Mouse (Mus musculus) liver, postnatal 0 days (tissue): ENCODE data around the gene Gfod1. TPM values are rescaled to one million over a fixed set of nuclear protein-coding genes. Genes with fewer than 3 reads are reported as not detected.

Experiments used
- ATAC-seq: fragments of 200-750 bp; cut with Nextera tagmentation; 2 replicates; pipeline ENCODE4 v1.8.0; 2017; ENCODE audit warnings: mild to moderate bottlenecking, moderate library complexity
- DNase-seq: peaks from one replicate; pipeline ENCODE4 v3.0.0-alpha.2; 2016
- H3K27ac ChIP-seq: fragments of 300-500 bp; sonication (generic); 2 replicates; pipeline ENCODE4 v1.5.1; 2014; ENCODE audit warnings: antibody characterized with exemption, moderate library complexity, mild to moderate bottlenecking, low read depth
- H3K27me3 ChIP-seq: fragments of 300-500 bp; sonication (generic); 2 replicates; pipeline ENCODE4 v1.6.1; 2014; ENCODE audit warnings: low read length, control low read depth, mixed read lengths; ENCODE audit not compliant: insufficient read depth
- H3K36me3 ChIP-seq: fragments of 300-500 bp; sonication (generic); replicated peaks from 2 replicates; pipeline ENCODE4 v1.6.1; 2014; ENCODE audit warnings: mild to moderate bottlenecking, control low read depth, low read length, moderate library complexity, mixed read lengths; ENCODE audit not compliant: insufficient read depth
- H3K4me1 ChIP-seq: fragments of 300-500 bp; sonication (generic); 2 replicates; pipeline ENCODE4 v1.6.1; 2014; ENCODE audit warnings: antibody characterized with exemption, mild to moderate bottlenecking, control low read depth; ENCODE audit not compliant: insufficient read depth
- H3K4me2 ChIP-seq: fragments of 300-500 bp; sonication (generic); 2 replicates; pipeline ENCODE4 v1.6.1; 2014; ENCODE audit warnings: low read depth, mild to moderate bottlenecking, low read length, moderate library complexity, mixed read lengths
- H3K4me3 ChIP-seq: fragments of 300-500 bp; sonication (generic); 2 replicates; pipeline ENCODE4 v1.5.1; 2014; ENCODE audit warnings: low read depth, low read length
- H3K9ac ChIP-seq: fragments of 300-500 bp; sonication (generic); replicated peaks from 2 replicates; pipeline ENCODE4 v1.6.1; 2014; ENCODE audit warnings: mild to moderate bottlenecking, moderate library complexity
- H3K9me3 ChIP-seq: fragments of 300-500 bp; sonication (generic); 2 replicates; pipeline ENCODE4 v1.6.1; 2016; ENCODE audit warnings: mild to moderate bottlenecking, control low read depth, low read length, mixed read lengths
- CTCF ChIP-seq: sonication (generic); IDR thresholded peaks from 2 replicates; pipeline ENCODE4 v1.5.1; 2016; ENCODE audit warnings: antibody characterized with exemption, low read depth
- EP300 ChIP-seq: IDR thresholded peaks from 2 replicates; pipeline ENCODE4 v1.6.1; 2016; ENCODE audit warnings: antibody characterized with exemption, low read depth, mild to moderate bottlenecking
- WGBS: fragments of 180-500 bp; shearing (Covaris S2); extraction: QIAGEN DNeasy Blood & Tissue Kit; methylation state at CpG from one replicate; pipeline ENCODE4 v1.1.7; 2014; ENCODE audit not compliant: insufficient replicate concordance; 5-methylcytosine and 5-hydroxymethylcytosine counted together
- polyA plus RNA-seq: library from polyadenylated mRNA; unstranded; fragments of >200 nt; fragmentation: Nextera tagmentation; extraction: Ambion mirVana; gene quantifications from 2 replicates; pipeline ENCODE4 v1.2.1, GENCODE M21; 2015

Gene Gfod1
- polyA plus RNA-seq, 1 experiment from 2014 or later, result 0.81 TPM

GRCm38 (mm10) chr13:43203641-43204040, 100.3 kb downstream of the Gfod1 start:
- H3K9me3 ChIP-seq, result no peaks in the 10 kb centered on the region
- H3K4me2 ChIP-seq, result no peak overlapping the region
- no peak overlapping the region for H3K27ac ChIP-seq
- H3K27me3 ChIP-seq, result no peaks in the 10 kb centered on the region
- peaks cover 12% of the 10 kb centered on the region for H3K4me1 ChIP-seq
- H3K36me3 ChIP-seq, result peaks cover 9% of the 10 kb centered on the region; the same call in 1 of the 2 replicates
- no peak overlapping the region for H3K4me3 ChIP-seq
- no peak for DNase-seq
- 48% methylated on average over 5 of the region's 5 CpGs for WGBS
- TF ChIP-seq CTCF (no peak), EP300 (no peak)
- ATAC-seq, result no peak
- no peak overlapping the region for H3K9ac ChIP-seq

GRCm38 (mm10) chr13:43203234-43203633, 100.7 kb downstream of the Gfod1 start:
- Histone ChIP-seq H3K27me3 (no peaks in the 10 kb centered on the region), H3K9me3 (no peaks in the 10 kb centered on the region), H3K4me1 (peaks cover 10% of the 10 kb centered on the region), H3K9ac (no peak overlapping the region), H3K27ac (no peak overlapping the region), H3K36me3 (peaks cover 9% of the 10 kb centered on the region; the same call in 1 of the 2 replicates), H3K4me3 (no peak overlapping the region), H3K4me2 (no peak overlapping the region)
- 76% methylated on average over 7 of the region's 7 CpGs for WGBS
- no peak for TF ChIP-seq EP300
- no peak for TF ChIP-seq CTCF
- no peak for DNase-seq
- ATAC-seq, result no peak

- Histone ChIP-seq H3K4me1 (peaks cover 10% of the 10 kb centered on the region), H3K4me2 (no peak overlapping the region), H3K36me3 (peaks cover 9% of the 10 kb centered on the region; the same call in 1 of the 2 replicates), H3K9me3 (no peaks in the 10 kb centered on the region), H3K9ac (no peak overlapping the region), H3K27me3 (no peaks in the 10 kb centered on the region), H3K4me3 (no peak overlapping the region), H3K27ac (no peak overlapping the region)
- ATAC-seq (no peak), DNase-seq (no peak)
- no peak for TF ChIP-seq CTCF
- TF ChIP-seq EP300, result no peak
- 74% methylated on average over 10 of the region's 10 CpGs for WGBS
Observed at GRCm38 (mm10) chr13:43202351-43202750, 101.6 kb downstream of the Gfod1 start.

GRCm38 (mm10) chr13:43201033-43201432, 102.9 kb downstream of the Gfod1 start:
- H3K9ac ChIP-seq, result no peak overlapping the region
- DNase-seq, result peak; percentile 81
- 60% methylated on average over 22 of the region's 22 CpGs for WGBS
- no peak overlapping the region for H3K4me2 ChIP-seq
- H3K4me3 ChIP-seq, result no peak overlapping the region
- no peaks in the 10 kb centered on the region for H3K27me3 ChIP-seq
- H3K9me3 ChIP-seq, result no peaks in the 10 kb centered on the region
- H3K4me1 ChIP-seq, result peaks cover 17% of the 10 kb centered on the region
- peak; percentile 58 for ATAC-seq
- peaks cover 9% of the 10 kb centered on the region; the same call in 1 of the 2 replicates for H3K36me3 ChIP-seq
- peak; percentile 85 for TF ChIP-seq CTCF
- TF ChIP-seq EP300, result no peak
- no peak overlapping the region for H3K27ac ChIP-seq

- ATAC-seq (no peak), DNase-seq (no peak)
- H3K9ac ChIP-seq, result no peak overlapping the region
- peaks cover 20% of the 10 kb centered on the region for H3K4me1 ChIP-seq
- peaks cover 9% of the 10 kb centered on the region; the same call in 1 of the 2 replicates for H3K36me3 ChIP-seq
- TF ChIP-seq CTCF (no peak), EP300 (no peak)
- H3K27me3 ChIP-seq, result no peaks in the 10 kb centered on the region
- 89% methylated on average over 22 of the region's 22 CpGs for WGBS
- no peaks in the 10 kb centered on the region for H3K9me3 ChIP-seq
- H3K27ac ChIP-seq, result no peak overlapping the region
- no peak overlapping the region for H3K4me3 ChIP-seq
- no peak overlapping the region for H3K4me2 ChIP-seq
Observed at GRCm38 (mm10) chr13:43200473-43200872, 103.5 kb downstream of the Gfod1 start.

GRCm38 (mm10) chr13:43199749-43200148, 104.2 kb downstream of the Gfod1 start:
- TF ChIP-seq EP300, result no peak
- peak; percentile 80 for TF ChIP-seq CTCF
- Histone ChIP-seq H3K4me1 (peaks cover 20% of the 10 kb centered on the region), H3K27ac (no peak overlapping the region), H3K4me3 (no peak overlapping the region), H3K36me3 (peaks cover 9% of the 10 kb centered on the region; the same call in 1 of the 2 replicates), H3K27me3 (no peaks in the 10 kb centered on the region), H3K9ac (no peak overlapping the region), H3K9me3 (no peaks in the 10 kb centered on the region), H3K4me2 (0 out of 2 replicates have a peak overlapping the region, but pooled peaks have one; percentile 4)
- peak; percentile 44 for ATAC-seq
- DNase-seq, result peak; percentile 74
- WGBS, result 56% methylated on average over 5 of the region's 5 CpGs
